Mouse (Mus musculus) fat pad, adult 2 months (tissue): ENCODE data around the gene Krtap1-4.

Experiments
- DNase-seq: peaks from one replicate; pipeline ENCODE4 v3.0.0-alpha.2; 2011; ENCODE audit warnings: low read depth, low spot score; ENCODE audit errors: extremely low read depth

Krtap1-4 gene

GRCm38 (mm10) chr11:99556195-99556594, 27.3 kb downstream of the Krtap1-4 start:
- no peak for DNase-seq

- DNase-seq = no peak
Observed at GRCm38 (mm10) chr11:99550765-99551164, 32.7 kb downstream of the Krtap1-4 start, which contains the start of gene Krtap3-3. Gene Krtap3-3 (minus strand): TSS chr11:99550865.

- no peak for DNase-seq
Observed at GRCm38 (mm10) chr11:99547892-99548291, 35.6 kb downstream of the Krtap1-4 start.

GRCm38 (mm10) chr11:99539721-99540120, 43.7 kb downstream of the Krtap1-4 start:
- no peak for DNase-seq
